Mouse (Mus musculus) right cerebral cortex, postnatal 14 days (tissue): ENCODE data around the gene Irak1bp1.

Source experiments
- DNase-seq: peaks from one replicate; pipeline ENCODE4 v3.0.0; 2022

Irak1bp1 gene

DNA sequence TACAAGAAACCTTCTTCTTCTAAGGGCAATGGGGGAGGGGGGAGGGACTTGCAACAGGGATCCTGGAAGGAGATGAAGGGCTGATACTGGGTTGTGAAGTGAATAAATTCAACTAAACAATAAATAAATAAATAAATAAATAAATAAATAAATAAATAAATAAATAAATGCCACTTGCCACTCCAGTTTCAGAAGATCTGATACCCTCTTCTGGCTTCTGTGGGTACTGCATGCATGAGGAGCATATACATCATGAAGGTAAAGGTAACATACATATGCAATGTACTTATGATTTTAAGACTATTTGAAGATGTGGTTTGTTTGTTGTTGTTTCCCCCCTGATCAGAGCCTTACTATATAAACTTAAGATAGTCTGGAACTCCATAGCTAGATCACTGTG, 54.8 kb downstream of the Irak1bp1 start:
- no peak for DNase-seq

GRCm38 (mm10) chr9:82888645-82889044, 59.3 kb downstream of the Irak1bp1 start:
- DNase-seq, result no peak
